Mouse (Mus musculus): ENCODE results near the gene Fes.

The Fes gene

GRCm38 (mm10) chr7:80347670-80348586 lies 39.8 kb downstream of the Fes start:
- DNase-seq (ENCODE audit: extremely low spot score, low read depth, low spot score), result no peak

GRCm38 (mm10) chr7:80346830-80347229 lies 40.9 kb downstream of the Fes start:
- DNase-seq (ENCODE audit: extremely low spot score, low read depth, low spot score), result no peak

GRCm38 (mm10) chr7:80346173-80346572 lies 41.6 kb downstream of the Fes start:
- DNase-seq (ENCODE audit: extremely low spot score, low read depth, low spot score), result no peak

GRCm38 (mm10) chr7:80343270-80344018 lies 44.3 kb downstream of the Fes start:
- no peak for DNase-seq (ENCODE audit: extremely low spot score, low read depth, low spot score)

GRCm38 (mm10) chr7:80342858-80343257 lies 44.9 kb downstream of the Fes start, which contains the start of gene Hddc3:
Hddc3 (plus strand) TSS chr7:80343104.
- peak; percentile 99 for DNase-seq (ENCODE audit: extremely low spot score, low read depth, low spot score)

- no peak for DNase-seq (ENCODE audit: extremely low spot score, low read depth, low spot score)
Measured at GRCm38 (mm10) chr7:80341793-80342192, 46.0 kb downstream of the Fes start.

GRCm38 (mm10) chr7:80340793-80341192 lies 47.0 kb downstream of the Fes start, which contains the start of gene Unc45a:
Unc45a (minus strand) TSS chr7:80341005.
- peak; percentile 44 for DNase-seq (ENCODE audit: extremely low spot score, low read depth, low spot score)

- peak; percentile 81 for DNase-seq (ENCODE audit: extremely low spot score, low read depth, low spot score)
Measured at GRCm38 (mm10) chr7:80339793-80340628, 47.7 kb downstream of the Fes start.

- DNase-seq (ENCODE audit: extremely low spot score, low read depth, low spot score), result no peak
Measured at GRCm38 (mm10) chr7:80339371-80339770, 48.4 kb downstream of the Fes start.

GRCm38 (mm10) chr7:80336932-80337331 lies 50.8 kb downstream of the Fes start:
- DNase-seq (ENCODE audit: extremely low spot score, low read depth, low spot score), result no peak

- no peak for DNase-seq (ENCODE audit: extremely low spot score, low read depth, low spot score)
Measured at GRCm38 (mm10) chr7:80334848-80335247, 52.9 kb downstream of the Fes start.

- no peak for DNase-seq (ENCODE audit: extremely low spot score, low read depth, low spot score)
Measured at GRCm38 (mm10) chr7:80331433-80331832, 56.3 kb downstream of the Fes start.

GRCm38 (mm10) chr7:80330278-80330677 lies 57.5 kb downstream of the Fes start:
- no peak for DNase-seq (ENCODE audit: extremely low spot score, low read depth, low spot score)

All from hindlimb bud, embryonic 11.5 days (tissue).